Mouse (Mus musculus) ovary, postnatal 14 days (tissue): ENCODE results near the gene Sema3c.
"Not testable (repeated sequence)": the region's sequence is repeated elsewhere in the genome, so short reads cannot be mapped to it uniquely, and the experiment has no call there.

Experiments used
- DNase-seq: peaks from one replicate; pipeline ENCODE4 v3.0.0; 2022; ENCODE audit warnings: low spot score

Sema3c gene

GRCm38 (mm10) chr5:17573694-17574380 lies at the start of gene Sema3c:
Gene Sema3c (plus strand): TSS chr5:17574281.
- DNase-seq = no peak

GRCm38 (mm10) chr5:17531165-17531564 lies 42.9 kb upstream of the Sema3c start:
- not testable (repeated sequence) for DNase-seq

GRCm38 (mm10) chr5:17543141-17543540 lies 30.9 kb upstream of the Sema3c start:
- no peak for DNase-seq

- no peak for DNase-seq
Observed at GRCm38 (mm10) chr5:17544904-17545449, 29.1 kb upstream of the Sema3c start.

GRCm38 (mm10) chr5:17551693-17552092 lies 22.4 kb upstream of the Sema3c start:
- DNase-seq = no peak

GRCm38 (mm10) chr5:17556073-17556473 lies 18.0 kb upstream of the Sema3c start:
- no peak for DNase-seq

- DNase-seq = no peak
Observed at GRCm38 (mm10) chr5:17556715-17557265, 17.3 kb upstream of the Sema3c start.

GRCm38 (mm10) chr5:17571571-17571970 lies 2.5 kb upstream of the Sema3c start:
- DNase-seq = no peak

GRCm38 (mm10) chr5:17574413-17575182 lies 517 bp downstream of the Sema3c start:
- DNase-seq = peak; percentile 78

- no peak for DNase-seq
Observed at GRCm38 (mm10) chr5:17575183-17575495, 1.1 kb downstream of the Sema3c start.

- DNase-seq = no peak
Observed at GRCm38 (mm10) chr5:17576069-17576468, 2.0 kb downstream of the Sema3c start.

- no peak for DNase-seq
Observed at GRCm38 (mm10) chr5:17582047-17582515, 8.0 kb downstream of the Sema3c start.

GRCm38 (mm10) chr5:17584299-17584945 lies 10.3 kb downstream of the Sema3c start:
- no peak for DNase-seq

GRCm38 (mm10) chr5:17586518-17587210 lies 12.6 kb downstream of the Sema3c start:
- DNase-seq = no peak

- no peak for DNase-seq
Observed at GRCm38 (mm10) chr5:17591908-17592307, 17.8 kb downstream of the Sema3c start.

- no peak for DNase-seq
Observed at GRCm38 (mm10) chr5:17601700-17602099, 27.6 kb downstream of the Sema3c start.

- DNase-seq = no peak
Observed at GRCm38 (mm10) chr5:17620619-17621018, 46.5 kb downstream of the Sema3c start.

- no peak for DNase-seq
Observed at GRCm38 (mm10) chr5:17622564-17622963, 48.5 kb downstream of the Sema3c start.

- no peak for DNase-seq
Observed at GRCm38 (mm10) chr5:17628606-17629005, 54.5 kb downstream of the Sema3c start.

GRCm38 (mm10) chr5:17629599-17629998 lies 55.5 kb downstream of the Sema3c start:
- DNase-seq = no peak

GRCm38 (mm10) chr5:17639519-17639918 lies 65.4 kb downstream of the Sema3c start:
- DNase-seq = no peak
